Mouse (Mus musculus) forebrain, embryonic 14.5 days (tissue): Measurements from ENCODE around the gene Olfm3. TPM values are rescaled to one million over a fixed set of nuclear protein-coding genes. Genes with fewer than 3 reads are reported as not detected.

Source experiments
- ATAC-seq: fragments of 200-750 bp; cut with Nextera tagmentation; 2 replicates; pipeline ENCODE4 v1.8.0; 2017; ENCODE audit warnings: mild to moderate bottlenecking, moderate library complexity
- DNase-seq: peaks from one replicate; pipeline ENCODE4 v3.0.0-alpha.2; 2015; ENCODE audit warnings: low spot score
- H3K27ac ChIP-seq: fragments of 300-500 bp; sonication (generic); 2 replicates; pipeline ENCODE4 v1.5.1; 2014; ENCODE audit warnings: low read depth, mild to moderate bottlenecking, control low read depth, low read length, moderate library complexity
- H3K27me3 ChIP-seq: fragments of 300-500 bp; sonication (generic); replicated peaks from 2 replicates; pipeline ENCODE4 v1.6.1; 2014; ENCODE audit warnings: low read length, control low read depth, mixed read lengths; ENCODE audit not compliant: control insufficient read depth, insufficient read depth
- H3K36me3 ChIP-seq: fragments of 300-500 bp; sonication (generic); 2 replicates; pipeline ENCODE4 v1.6.1; 2014; ENCODE audit warnings: low read length, control low read depth; ENCODE audit not compliant: control insufficient read depth, insufficient read depth
- H3K4me1 ChIP-seq: fragments of 300-500 bp; sonication (generic); 2 replicates; pipeline ENCODE4 v1.6.1; 2014; ENCODE audit warnings: antibody characterized with exemption, low read length, control low read depth; ENCODE audit not compliant: control insufficient read depth, insufficient read depth
- H3K4me2 ChIP-seq: fragments of 300-500 bp; sonication (generic); 2 replicates; pipeline ENCODE4 v1.6.1; 2014; ENCODE audit warnings: mild to moderate bottlenecking, control low read depth, low read length
- H3K4me3 ChIP-seq: fragments of 300-500 bp; sonication (generic); 2 replicates; pipeline ENCODE4 v1.5.1; 2014; ENCODE audit warnings: low read depth, low read length, control low read depth
- H3K9ac ChIP-seq: fragments of 300-500 bp; sonication (generic); 2 replicates; pipeline ENCODE4 v1.6.1; 2014; ENCODE audit warnings: mild to moderate bottlenecking, low read length, control low read depth, moderate library complexity
- H3K9me3 ChIP-seq: fragments of 300-500 bp; sonication (generic); replicated peaks from 2 replicates; pipeline ENCODE4 v1.6.1; 2016; ENCODE audit warnings: low read length, control low read depth, mixed read lengths; ENCODE audit not compliant: control insufficient read depth
- WGBS: fragments of 180-500 bp; shearing (Covaris S2); extraction: QIAGEN DNeasy Blood & Tissue Kit; methylation state at CpG from one replicate; pipeline ENCODE4 v1.1.7; 2014; 5-methylcytosine and 5-hydroxymethylcytosine counted together
- polyA plus RNA-seq: library from polyadenylated mRNA; unstranded; fragments of >200 nt; fragmentation: Nextera tagmentation; extraction: Ambion mirVana; gene quantifications from 2 replicates; pipeline ENCODE4 v1.2.1, GENCODE M21; 2014

Olfm3 gene
- 4.4 and 5.7 TPM in 2 replicates for polyA plus RNA-seq

GRCm38 (mm10) chr3:114903924-114904438 is at the start of gene Olfm3:
Gene Olfm3, plus strand, starts transcription at chr3:114904078.
- H3K4me3 ChIP-seq: peak within 1 kb of the TSS; percentile 36
- H3K9ac ChIP-seq: peak within 1 kb of the TSS; percentile 61
- no peak within 1 kb of the TSS for H3K27ac ChIP-seq
- peaks cover 4% of the 10 kb centered on the region; the same call in 1 of the 2 replicates for H3K4me1 ChIP-seq
- H3K36me3 ChIP-seq: no peaks in the 10 kb centered on the region
- H3K9me3 ChIP-seq: no peaks in the 10 kb centered on the region
- ATAC-seq (peak; percentile 85), DNase-seq (peak; percentile 70)
- 1% methylated on average over 21 of the region's 21 CpGs for WGBS
- H3K4me2 ChIP-seq: peak within 1 kb of the TSS; percentile 77
- H3K27me3 ChIP-seq: no peaks in the 10 kb centered on the region

- DNase-seq: no peak
- H3K9me3 ChIP-seq: no peaks in the 10 kb centered on the region
- no peaks in the 10 kb centered on the region for H3K27me3 ChIP-seq
- H3K9ac ChIP-seq: no peak overlapping the region
- no peaks in the 10 kb centered on the region for H3K4me1 ChIP-seq
- ATAC-seq: no peak
- no peak overlapping the region for H3K27ac ChIP-seq
- H3K4me2 ChIP-seq: no peak overlapping the region
- no peaks in the 10 kb centered on the region for H3K36me3 ChIP-seq
- 86% methylated on average over 3 of the region's 3 CpGs for WGBS
- H3K4me3 ChIP-seq: no peak overlapping the region
These were observed 14.1 kb upstream of the Olfm3 start for GRCm38 (mm10) chr3:114889764-114890163.

GRCm38 (mm10) chr3:114904633-114905423 is 950 bp downstream of the Olfm3 start:
- Histone ChIP-seq H3K4me2 (peak overlapping the region; percentile 77), H3K9me3 (no peaks in the 10 kb centered on the region), H3K4me1 (peaks cover 4% of the 10 kb centered on the region; the same call in 1 of the 2 replicates), H3K27me3 (no peaks in the 10 kb centered on the region), H3K9ac (peak overlapping the region; percentile 61), H3K27ac (no peak overlapping the region), H3K36me3 (no peaks in the 10 kb centered on the region), H3K4me3 (peak overlapping the region; percentile 36)
- ATAC-seq (peak; percentile 53), DNase-seq (peak; percentile 35)
- 18% methylated on average over 16 of the region's 16 CpGs for WGBS

- peaks cover 4% of the 10 kb centered on the region; the same call in 1 of the 2 replicates for H3K4me1 ChIP-seq
- no peaks in the 10 kb centered on the region for H3K27me3 ChIP-seq
- no peak overlapping the region for H3K27ac ChIP-seq
- H3K9me3 ChIP-seq: no peaks in the 10 kb centered on the region
- no peaks in the 10 kb centered on the region for H3K36me3 ChIP-seq
- no peak overlapping the region for H3K4me2 ChIP-seq
- peak; percentile 29 for DNase-seq
- no peak for ATAC-seq
- H3K4me3 ChIP-seq: no peak overlapping the region
- H3K9ac ChIP-seq: no peak overlapping the region
These were observed 3.7 kb downstream of the Olfm3 start for GRCm38 (mm10) chr3:114907537-114907936.

GRCm38 (mm10) chr3:114908846-114909245 is 5.0 kb downstream of the Olfm3 start:
- Histone ChIP-seq H3K36me3 (no peaks in the 10 kb centered on the region), H3K9ac (no peak overlapping the region), H3K27me3 (no peaks in the 10 kb centered on the region), H3K4me1 (peaks cover 4% of the 10 kb centered on the region; the same call in 1 of the 2 replicates), H3K4me3 (no peak overlapping the region), H3K27ac (no peak overlapping the region), H3K9me3 (no peaks in the 10 kb centered on the region), H3K4me2 (no peak overlapping the region)
- WGBS: 89% methylated on average over 3 of the region's 3 CpGs
- ATAC-seq (no peak), DNase-seq (no peak)

- Histone ChIP-seq H3K4me1 (no peaks in the 10 kb centered on the region), H3K4me2 (no peak overlapping the region), H3K27ac (no peak overlapping the region), H3K4me3 (no peak overlapping the region), H3K27me3 (no peaks in the 10 kb centered on the region), H3K9me3 (no peaks in the 10 kb centered on the region), H3K36me3 (no peaks in the 10 kb centered on the region), H3K9ac (no peak overlapping the region)
- WGBS: 91% methylated on average over 3 of the region's 3 CpGs
- DNase-seq (no peak), ATAC-seq (no peak)
These were observed 16.2 kb downstream of the Olfm3 start for GRCm38 (mm10) chr3:114920102-114920501.

- Histone ChIP-seq H3K4me1 (no peaks in the 10 kb centered on the region), H3K4me2 (no peak overlapping the region), H3K9me3 (no peaks in the 10 kb centered on the region), H3K4me3 (no peak overlapping the region), H3K27me3 (no peaks in the 10 kb centered on the region), H3K9ac (no peak overlapping the region), H3K27ac (no peak overlapping the region), H3K36me3 (no peaks in the 10 kb centered on the region)
- ATAC-seq: no peak
- DNase-seq: no peak
- WGBS: 80% methylated on average over 4 of the region's 4 CpGs
These were observed 25.7 kb downstream of the Olfm3 start for GRCm38 (mm10) chr3:114929605-114930004.

GRCm38 (mm10) chr3:114930336-114930735 is 26.5 kb downstream of the Olfm3 start:
- ATAC-seq (no peak), DNase-seq (no peak)
- Histone ChIP-seq H3K4me3 (no peak overlapping the region), H3K9me3 (no peaks in the 10 kb centered on the region), H3K27ac (no peak overlapping the region), H3K4me2 (no peak overlapping the region), H3K4me1 (no peaks in the 10 kb centered on the region), H3K27me3 (no peaks in the 10 kb centered on the region), H3K9ac (no peak overlapping the region), H3K36me3 (no peaks in the 10 kb centered on the region)
- 77% methylated on average over 2 of the region's 2 CpGs for WGBS

- Histone ChIP-seq H3K4me3 (no peak overlapping the region), H3K4me1 (no peaks in the 10 kb centered on the region), H3K36me3 (no peaks in the 10 kb centered on the region), H3K27ac (no peak overlapping the region), H3K9ac (no peak overlapping the region), H3K27me3 (no peaks in the 10 kb centered on the region), H3K9me3 (no peaks in the 10 kb centered on the region), H3K4me2 (no peak overlapping the region)
- ATAC-seq (no peak), DNase-seq (no peak)
- 84% methylated on average over 2 of the region's 2 CpGs for WGBS
These were observed 26.9 kb downstream of the Olfm3 start for GRCm38 (mm10) chr3:114930796-114931195.
